Mouse (Mus musculus): ENCODE measurements around the gene Olfr204. TPM values are rescaled to one million over a fixed set of nuclear protein-coding genes. Genes with fewer than 3 reads are reported as not detected.
"Not testable (repeated sequence)": the region's sequence is repeated elsewhere in the genome, so short reads cannot be mapped to it uniquely, and the experiment has no call there.

Gene Olfr204
- polyA plus RNA-seq (2012; rRNA removed) = not detected in 2 replicates

DNA sequence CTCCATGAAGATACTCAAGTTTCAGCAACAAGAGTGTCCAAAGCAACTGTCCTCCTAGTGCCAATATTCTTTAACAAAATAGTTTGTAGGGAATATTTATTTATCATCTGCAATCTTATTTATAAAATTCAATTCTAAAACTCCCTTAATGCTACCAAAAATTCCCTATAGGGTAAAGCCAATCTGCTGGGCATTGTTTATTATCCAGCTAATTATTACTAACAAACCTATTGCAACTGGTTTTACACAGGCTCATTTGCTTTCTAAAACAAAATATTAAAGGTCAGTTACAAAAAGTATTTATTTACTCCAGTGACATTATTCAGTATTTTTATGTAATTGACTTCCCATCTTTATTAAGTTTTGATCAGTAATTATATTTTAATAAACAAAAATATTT, at the start of gene Olfr204:
Gene Olfr204 (minus strand): TSS at position 101 of the 400 bp plus-strand sequence.
- DNase-seq (ENCODE audit: low spot score) = no peak

DNA sequence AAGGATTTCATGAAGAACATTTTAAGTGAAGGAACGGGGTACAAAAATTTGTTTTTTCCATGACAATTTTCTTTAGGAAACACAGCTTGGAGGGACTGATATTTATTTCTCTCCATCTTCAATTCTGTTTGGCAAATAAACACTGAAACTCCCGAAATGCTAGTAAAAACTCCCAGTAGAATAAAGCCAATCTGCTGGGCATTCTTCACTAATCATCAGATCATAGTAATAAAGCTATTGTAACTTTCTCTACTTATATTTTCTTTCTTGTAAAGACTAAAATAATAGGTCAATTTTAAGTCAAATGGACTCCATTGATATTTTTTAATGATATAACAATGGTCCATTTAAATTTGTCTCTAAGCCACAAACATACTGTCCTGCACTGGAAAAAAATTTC, 45.8 kb upstream of the Olfr204 start, which contains the start of gene Olfr209:
Gene Olfr209 (minus strand): TSS at position 101 of the 400 bp plus-strand sequence.
- no peak for DNase-seq (ENCODE audit: low spot score)

DNA sequence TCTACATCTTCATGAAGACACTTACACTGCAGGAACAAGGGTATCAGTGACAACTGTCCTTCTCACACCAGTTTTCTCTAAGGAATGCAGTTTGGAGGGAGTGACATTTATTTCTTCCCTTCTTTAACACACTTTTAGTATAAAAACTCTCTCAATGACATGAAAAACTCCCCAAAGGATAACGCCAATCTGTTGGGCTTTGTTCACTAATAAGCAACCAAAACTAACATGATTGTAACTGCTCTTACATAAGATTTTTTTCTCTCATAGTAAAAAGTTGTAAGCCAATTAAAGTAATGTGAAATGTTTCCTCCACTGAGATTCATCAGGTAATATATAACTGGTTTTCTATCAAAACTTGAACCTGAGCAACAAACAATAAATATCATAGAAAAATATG, 31.1 kb upstream of the Olfr204 start, which contains the start of gene Olfr206:
Gene Olfr206 (minus strand): TSS at position 101 of the 400 bp plus-strand sequence.
- no peak for DNase-seq (ENCODE audit: low spot score)

DNA sequence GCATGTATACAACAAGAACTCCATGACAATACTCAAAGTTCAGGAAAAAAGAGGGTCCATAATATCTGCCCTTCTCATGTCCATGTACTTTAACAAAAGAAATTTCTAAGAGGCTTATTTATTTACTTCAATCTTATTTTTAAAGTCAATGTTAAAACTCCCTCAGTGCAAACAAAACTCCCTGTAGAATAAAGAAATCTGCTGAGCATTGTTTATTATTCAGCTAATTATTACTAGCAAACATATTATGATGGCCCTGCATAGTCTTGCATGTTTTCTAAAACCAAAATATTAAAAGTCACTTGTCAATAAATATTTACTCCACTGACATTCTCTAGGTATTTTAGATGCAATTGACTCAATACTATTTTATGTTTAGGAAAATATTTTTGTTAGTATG, 13.0 kb upstream of the Olfr204 start, which contains the start of gene Olfr205:
Gene Olfr205 (minus strand): TSS at position 101 of the 400 bp plus-strand sequence.
- DNase-seq (ENCODE audit: low spot score) = no peak

DNA sequence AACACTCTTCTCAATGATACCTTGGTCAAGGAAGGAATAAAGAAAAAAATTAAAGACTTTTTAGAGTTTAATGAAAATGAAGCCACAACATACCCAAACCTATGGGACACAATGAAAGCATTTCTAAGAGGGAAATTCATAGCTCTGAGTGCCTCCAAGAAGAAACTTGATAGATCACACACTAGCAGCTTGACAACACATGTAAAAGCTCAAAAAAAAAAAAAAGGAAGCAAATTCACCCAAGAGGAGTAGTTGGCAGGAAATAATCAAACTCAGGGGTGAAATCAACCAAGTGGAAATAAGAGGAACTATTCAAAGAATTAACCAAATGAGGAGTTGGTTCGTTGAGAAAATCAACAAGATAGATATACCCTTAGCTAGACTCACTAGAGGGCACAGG, 5.2 kb upstream of the Olfr204 start:
- not testable (repeated sequence) for DNase-seq (ENCODE audit: low spot score)

DNA sequence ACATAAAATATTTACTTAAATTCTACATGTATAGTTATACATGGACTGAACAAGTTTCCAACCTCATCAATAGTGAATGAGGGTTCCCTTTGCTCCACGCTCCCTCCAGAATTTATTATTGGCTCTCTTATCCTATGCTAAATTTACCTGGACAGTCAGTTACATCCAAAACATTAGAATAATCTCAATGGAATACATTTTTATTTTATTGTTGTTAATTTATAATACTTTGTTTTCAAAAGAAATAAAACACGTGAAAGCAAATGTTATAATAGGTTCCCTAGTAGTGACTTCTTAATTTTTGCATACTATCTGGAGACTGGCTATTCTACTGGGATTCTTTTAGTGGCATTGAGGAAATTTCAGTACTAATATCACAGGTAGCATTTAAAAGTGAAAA, 19.5 kb downstream of the Olfr204 start, which contains the start of gene Olfr203:
Gene Olfr203 (plus strand): TSS at position 301 of the 400 bp plus-strand sequence.
- DNase-seq (ENCODE audit: low spot score) = no peak

DNA sequence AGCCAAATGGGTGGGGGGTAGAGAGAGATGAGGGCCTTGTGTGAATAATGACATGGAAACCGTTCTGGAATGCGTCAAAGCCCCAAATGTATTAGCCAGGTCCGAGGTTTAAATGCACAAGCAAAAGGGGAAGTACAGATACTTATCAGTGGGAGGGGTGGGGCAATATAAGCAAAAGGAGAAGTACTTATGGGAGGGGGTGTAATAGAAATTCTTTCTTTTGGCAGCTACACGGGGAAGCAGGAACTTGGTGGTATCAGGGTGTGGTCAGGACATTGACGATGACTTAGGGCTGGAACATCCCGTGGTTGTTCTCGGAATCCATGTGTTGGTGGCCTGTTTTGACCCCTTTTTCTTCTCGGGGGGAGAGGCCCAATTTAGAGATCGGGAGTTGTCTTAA, 30.5 kb downstream of the Olfr204 start:
- not testable (repeated sequence) for DNase-seq (ENCODE audit: low spot score)

DNA sequence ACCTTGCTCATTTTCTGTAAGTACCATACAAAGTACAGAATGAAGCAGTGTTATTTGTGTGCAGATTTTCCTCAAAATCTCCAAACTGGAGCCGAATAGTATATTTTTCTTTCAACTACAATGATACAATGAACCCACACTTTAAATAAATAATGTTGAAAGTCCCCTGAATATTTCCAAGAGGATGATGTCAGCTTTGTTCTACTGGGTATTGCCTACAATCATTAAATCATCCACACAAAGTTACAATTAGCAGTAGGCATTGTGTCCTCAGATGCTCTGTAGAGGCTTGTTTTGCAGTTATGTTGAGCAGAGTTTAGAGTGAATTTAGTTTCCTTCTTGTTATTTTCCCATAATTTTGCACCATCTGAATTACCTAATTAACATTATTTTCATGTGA, 31.4 kb downstream of the Olfr204 start, which contains the start of gene Olfr202:
Gene Olfr202 (minus strand): TSS at position 101 of the 400 bp plus-strand sequence.
- no peak for DNase-seq (ENCODE audit: low spot score)

DNA sequence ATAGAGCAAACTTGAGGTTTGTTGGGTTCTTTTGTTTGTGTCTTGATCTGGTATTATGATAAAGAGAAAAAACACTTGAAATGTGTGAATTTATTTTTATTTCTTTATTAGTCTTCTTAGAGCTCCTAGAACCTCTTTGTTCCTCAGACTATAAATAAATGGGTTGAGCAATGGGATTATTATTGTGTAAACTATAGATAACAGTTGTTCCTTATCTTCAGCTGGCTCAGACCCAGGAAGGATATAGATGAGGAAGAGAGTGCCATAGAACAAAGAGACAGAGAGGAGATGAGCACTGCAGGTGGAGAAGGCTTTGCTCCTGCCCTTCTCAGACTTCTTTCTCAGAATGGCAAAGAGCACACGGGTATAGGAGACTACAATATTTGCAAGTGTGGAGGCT, 34.6 kb downstream of the Olfr204 start:
- DNase-seq (ENCODE audit: low spot score) = no peak

DNA sequence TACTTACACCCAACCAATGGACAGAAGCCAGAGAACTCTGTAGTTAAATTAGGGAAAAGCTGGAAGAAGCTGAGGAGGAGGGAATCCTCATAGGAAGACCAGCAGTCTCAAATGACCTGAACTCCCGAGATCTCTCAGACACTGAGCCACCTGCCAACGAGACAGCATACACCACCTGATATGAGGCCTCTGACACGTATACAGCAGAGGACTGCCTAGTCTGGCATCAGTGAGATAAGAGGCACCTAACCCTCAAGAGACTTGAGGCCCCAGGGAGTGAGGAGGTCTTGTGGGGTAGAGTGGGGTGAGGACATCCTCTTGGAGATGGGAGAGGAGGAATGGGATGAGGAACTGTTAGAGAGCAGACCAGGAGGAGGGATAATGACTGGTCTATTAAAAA, 37.5 kb downstream of the Olfr204 start:
- no peak for DNase-seq (ENCODE audit: low spot score)

DNA sequence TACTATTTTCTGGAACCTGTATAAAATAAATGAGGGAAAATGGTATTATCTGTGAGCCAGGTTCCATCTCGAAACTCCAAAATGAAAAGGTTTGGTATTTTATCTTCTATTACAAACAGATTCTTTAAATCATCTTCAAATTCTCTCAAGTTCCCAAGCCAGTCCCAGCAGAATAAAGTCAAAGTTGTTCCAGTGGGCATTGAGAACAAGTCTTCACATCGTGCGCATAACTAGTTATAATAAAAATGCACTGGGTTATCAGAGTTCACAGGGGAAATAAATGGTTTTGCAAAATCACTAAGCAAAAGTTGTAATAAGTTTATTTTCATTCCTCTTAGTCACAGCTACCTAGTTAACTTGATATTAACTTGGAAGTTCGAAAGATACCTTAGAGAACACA, 45.5 kb downstream of the Olfr204 start, which contains the start of gene Olfr201:
Gene Olfr201 (minus strand): TSS at position 101 of the 400 bp plus-strand sequence.
- not testable (repeated sequence) for DNase-seq (ENCODE audit: low spot score)

DNA sequence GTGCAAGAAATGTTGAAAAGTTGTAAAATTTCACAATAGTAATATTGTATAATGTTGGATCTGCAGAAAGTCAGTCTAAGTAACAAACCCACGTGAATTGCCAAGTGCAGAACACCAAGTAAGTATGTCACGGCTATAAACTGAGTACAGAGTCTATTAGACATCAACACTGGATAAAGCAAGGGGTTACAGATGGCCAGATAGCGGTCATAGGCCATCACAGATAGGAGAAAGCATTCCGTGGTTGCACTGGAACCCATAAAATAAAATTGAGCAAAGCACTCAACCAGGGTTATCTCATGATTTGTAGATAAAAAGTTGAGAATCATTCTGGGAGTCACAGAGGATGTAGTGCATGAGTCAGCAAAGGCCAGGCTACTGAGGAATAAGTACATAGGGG, 49.0 kb downstream of the Olfr204 start:
- DNase-seq (ENCODE audit: low spot score) = not testable (repeated sequence)

Other genes starting within 250 kb of the Olfr204 start
- gene Olfr190, start 240.2 kb downstream of the Olfr204 start, polyA plus RNA-seq (2012; rRNA removed) = not detected in 2 replicates
- gene Olfr191, start 228.4 kb downstream of the Olfr204 start, polyA plus RNA-seq (2012; rRNA removed) = not detected in 2 replicates
- not detected in 2 replicates for gene Olfr193, start 206.4 kb downstream of the Olfr204 start, polyA plus RNA-seq (2012; rRNA removed)
- not detected in 2 replicates for gene Olfr194, start 197.2 kb downstream of the Olfr204 start, polyA plus RNA-seq (2012; rRNA removed)
- gene Olfr195, start 171.2 kb downstream of the Olfr204 start, polyA plus RNA-seq (2012; rRNA removed) = 0.03 TPM in 1 of 2 replicates, not detected in the other
- gene Olfr196, start 147.8 kb downstream of the Olfr204 start, polyA plus RNA-seq (2012; rRNA removed) = not detected in 2 replicates
- gene Olfr198, start 114.7 kb downstream of the Olfr204 start, polyA plus RNA-seq (2012; rRNA removed) = not detected in 2 replicates
- gene Olfr199, start 98.5 kb downstream of the Olfr204 start, polyA plus RNA-seq (2012; rRNA removed) = not detected in 2 replicates
- not detected in 2 replicates for gene Olfr201, start 45.6 kb downstream of the Olfr204 start, polyA plus RNA-seq (2012; rRNA removed)
- not detected in 2 replicates for gene Olfr202, start 31.5 kb downstream of the Olfr204 start, polyA plus RNA-seq (2012; rRNA removed)
- not detected in 2 replicates for gene Olfr203, start 19.4 kb downstream of the Olfr204 start, polyA plus RNA-seq (2012; rRNA removed)
- not detected in 2 replicates for gene Olfr205, start 12.9 kb upstream of the Olfr204 start, polyA plus RNA-seq (2012; rRNA removed)
- not detected in 2 replicates for gene Olfr206, start 31.0 kb upstream of the Olfr204 start, polyA plus RNA-seq (2012; rRNA removed)
- not detected in 2 replicates for gene Olfr209, start 45.7 kb upstream of the Olfr204 start, polyA plus RNA-seq (2012; rRNA removed)
- not detected in 2 replicates for gene Gabrr3, start 89.1 kb upstream of the Olfr204 start, polyA plus RNA-seq (2012; rRNA removed)
- gene Riox2, start 153.5 kb upstream of the Olfr204 start, polyA plus RNA-seq (2012; rRNA removed) = 17.1 and 21.9 TPM in 2 replicates